Mouse (Mus musculus): ENCODE results near the gene Otc. TPM values are rescaled to one million over a fixed set of nuclear protein-coding genes. Genes with fewer than 3 reads are reported as not detected.

Gene Otc
- total and polyA plus RNA-seq, 3 experiments, result not detected

GRCm38 (mm10) chrX:10355867-10356266, 103.8 kb downstream of the Otc start:
- Histone ChIP-seq H3K27me3 (ENCODE audit: control insufficient read depth in 1 of 2, insufficient read depth in 2 of 2, low read length in 2 of 2) (no peaks in the 10 kb centered on the region), H3K79me2 (ENCODE audit: control insufficient read depth, insufficient read depth, low read length, poor library complexity) (no peaks in the 10 kb centered on the region), H3K4me3 (ENCODE audit: control insufficient read depth in 1 of 2, insufficient read depth in 1 of 2, low read depth in 2 of 2, low read length in 2 of 2) (no peak overlapping the region), H3K4me1 (ENCODE audit: control insufficient read depth in 1 of 2, insufficient read depth in 2 of 2, low read length in 2 of 2) (no peaks in the 10 kb centered on the region), H3K9ac (ENCODE audit: control insufficient read depth, low read depth, low read length, poor library complexity, severe bottlenecking) (no peak overlapping the region), H3K27ac (ENCODE audit: control insufficient read depth, low read depth, low read length) (no peak overlapping the region), H3K36me3 (ENCODE audit: control insufficient read depth in 1 of 2, insufficient read depth in 2 of 2, low read length in 2 of 2) (no peaks in the 10 kb centered on the region), H3K9me3 (replicated peaks; ENCODE audit: insufficient read depth, low read length) (no peaks in the 10 kb centered on the region)
- TF ChIP-seq MXI1 (IDR thresholded peaks at IDR 0.05; ENCODE audit: low read depth, low read length), result no peak
- no peak for TF ChIP-seq RAD21 (IDR thresholded peaks at IDR 0.05; ENCODE audit: low read depth, low read length)
- TF ChIP-seq TBP (IDR thresholded peaks at IDR 0.05; ENCODE audit: low read depth, low read length), result no peak
- no peak for TF ChIP-seq MEF2A (IDR thresholded peaks at IDR 0.05; ENCODE audit: extremely low read depth, insufficient replicate concordance, low read depth, low read length, poor library complexity, severe bottlenecking)
- TF ChIP-seq POLR2A (IDR thresholded peaks at IDR 0.05; ENCODE audit: control insufficient read depth in 1 of 2, insufficient read depth in 1 of 2, low read depth in 1 of 2, low read length in 2 of 2, poor library complexity in 1 of 2), result no peak
- TF ChIP-seq GATA1 (IDR thresholded peaks at IDR 0.05; ENCODE audit: low read depth, low read length), result no peak
- TF ChIP-seq HCFC1 (IDR thresholded peaks at IDR 0.05; ENCODE audit: low read depth, low read length), result no peak
- no peak for TF ChIP-seq USF2 (IDR thresholded peaks at IDR 0.05; ENCODE audit: borderline replicate concordance in 1 of 2, insufficient read depth in 1 of 2, low read depth in 1 of 2, low read length in 2 of 2)
- no peak for TF ChIP-seq ZKSCAN1 (IDR thresholded peaks at IDR 0.05; ENCODE audit: low read depth, low read length)
- TF ChIP-seq USF1 (IDR thresholded peaks at IDR 0.05; ENCODE audit: low read depth, low read length), result no peak
- TF ChIP-seq NRF1 (IDR thresholded peaks at IDR 0.05; ENCODE audit: insufficient read depth, low read depth, low read length, poor library complexity, severe bottlenecking), result no peak
- no peak for TF ChIP-seq TAL1 (IDR thresholded peaks at IDR 0.05; ENCODE audit: low read length)
- TF ChIP-seq ZC3H11A (IDR thresholded peaks at IDR 0.05; ENCODE audit: low read depth, low read length), result no peak
- no peak for TF ChIP-seq CTCF (IDR thresholded peaks at IDR 0.05 in 2 of 3, conservative IDR thresholded peaks at IDR 0.05 in 1 of 3; ENCODE audit: control insufficient read depth in 1 of 3, insufficient read depth in 1 of 3, low read depth in 2 of 3, low read length in 3 of 3, poor library complexity in 1 of 3, severe bottlenecking in 1 of 3)
- no peak for TF ChIP-seq GABPA (IDR thresholded peaks at IDR 0.05; ENCODE audit: low read depth, low read length)
- TF ChIP-seq KAT2A (conservative IDR thresholded peaks at IDR 0.05; ENCODE audit: low read depth, low read length), result no peak
- no peak for DNase-seq (ENCODE audit: low read depth, low spot score)

Other genes starting within 250 kb of the Otc start
- not detected in 2 replicates for gene Srpx, start 134.6 kb upstream of the Otc start, total RNA-seq (2012; rRNA removed)
- not detected for gene Srpx, start 134.6 kb upstream of the Otc start, polyA plus RNA-seq (2012; ENCODE audit: insufficient read depth in 1 of 2, insufficient read length in 2 of 2, low read depth in 1 of 2, low replicate concordance in 2 of 2, missing spikeins in 1 of 2)
- not detected in 2 replicates for gene Rpgr, start 35.4 kb upstream of the Otc start, total RNA-seq (2012; rRNA removed)
- not detected for gene Rpgr, start 35.4 kb upstream of the Otc start, polyA plus RNA-seq (2012; ENCODE audit: insufficient read depth in 1 of 2, insufficient read length in 2 of 2, low read depth in 1 of 2, low replicate concordance in 2 of 2, missing spikeins in 1 of 2)
- not detected in 2 replicates for gene Tspan7, start 232.9 kb downstream of the Otc start, total RNA-seq (2012; rRNA removed)
- not detected for gene Tspan7, start 232.9 kb downstream of the Otc start, polyA plus RNA-seq (2012; ENCODE audit: insufficient read depth in 1 of 2, insufficient read length in 2 of 2, low read depth in 1 of 2, low replicate concordance in 2 of 2, missing spikeins in 1 of 2)